Mouse (Mus musculus): ENCODE data around the gene Spaca3. TPM values are rescaled to one million over a fixed set of nuclear protein-coding genes. Genes with fewer than 3 reads are reported as not detected.

Spaca3 gene
- polyA plus RNA-seq, 1 experiment from 2014 or later: not detected

DNA sequence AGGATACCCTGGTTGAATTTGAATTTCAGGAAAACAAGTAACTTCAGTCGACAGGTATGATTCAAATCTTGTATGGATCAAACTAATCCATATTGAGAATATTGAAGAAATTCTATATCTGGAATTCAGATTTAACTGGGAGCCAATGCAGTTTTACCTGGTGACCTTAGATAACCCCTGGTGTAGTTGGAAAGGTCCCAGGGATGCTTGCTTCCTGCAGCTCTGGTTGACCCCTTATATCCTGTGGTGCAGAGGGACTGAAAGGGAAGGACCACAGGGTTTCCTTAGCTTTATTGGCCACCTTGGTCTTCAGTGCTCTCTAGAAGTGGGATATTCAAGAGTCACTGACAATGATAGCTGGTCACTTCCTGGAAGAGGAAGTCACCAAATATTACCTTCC, 9.9 kb downstream of the Spaca3 start:
- Histone ChIP-seq H3K9ac (no peak overlapping the region), H3K9me3 (replicated peaks) (no peaks in the 10 kb centered on the region), H3K4me1 (replicated peaks) (peaks cover 31% of the 10 kb centered on the region), H3K4me2 (no peak overlapping the region), H3K36me3 (no peaks in the 10 kb centered on the region), H3K27ac (no peak overlapping the region), H3K27me3 (peaks cover 8% of the 10 kb centered on the region; the same call in 1 of the 2 replicates), H3K4me3 (replicated peaks) (no peak overlapping the region)
- ATAC-seq (ENCODE audit: low read depth): no peak
- DNase-seq: no peak
- 54% methylated on average over 1 of the region's 1 CpGs for WGBS (ENCODE audit: insufficient replicate concordance)

DNA sequence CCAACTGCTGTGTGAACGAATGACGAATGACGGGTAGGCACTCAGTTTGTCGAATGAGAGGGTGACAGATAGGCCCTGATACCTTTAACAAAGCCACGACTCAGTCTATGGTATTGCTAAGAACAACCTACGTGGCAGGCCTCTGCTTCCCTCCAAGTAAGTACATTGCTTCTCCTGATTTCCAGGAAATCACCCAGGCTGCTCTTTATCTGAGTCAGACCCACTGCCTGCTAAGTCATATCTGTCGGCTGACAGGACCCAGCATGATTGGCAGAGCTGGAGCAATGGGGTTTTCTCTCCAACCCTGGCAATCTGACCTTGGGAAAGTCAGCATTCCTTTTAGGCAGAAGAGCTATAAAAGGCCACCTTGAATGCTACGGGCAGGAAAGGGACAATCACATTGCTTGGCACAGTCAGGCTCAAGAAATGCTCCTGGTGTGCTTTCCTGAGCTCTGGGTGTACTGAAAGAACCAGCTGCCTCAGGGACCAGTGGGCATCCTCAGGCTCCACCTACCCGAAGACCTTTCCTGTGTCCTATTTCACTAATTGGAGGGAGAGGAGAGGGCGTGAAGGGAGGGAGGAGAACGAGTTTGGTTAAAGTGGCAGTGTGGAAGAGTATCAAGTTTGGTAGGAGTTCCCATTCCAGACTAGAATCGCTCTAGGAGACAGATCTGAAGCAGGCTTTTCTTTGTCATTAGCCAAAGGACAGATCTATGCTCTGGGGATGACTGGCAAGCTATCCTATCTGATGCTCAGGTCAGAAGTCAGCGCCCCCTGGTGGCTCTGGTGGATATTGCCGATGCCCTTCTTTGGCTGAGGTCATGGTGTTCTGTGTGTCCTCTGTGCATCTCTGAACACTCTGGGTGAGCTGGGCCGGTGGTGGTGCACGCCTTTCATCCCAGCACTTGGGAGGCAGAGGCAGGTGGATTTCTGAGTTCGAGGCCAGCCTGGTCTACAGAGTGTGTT, 14.6 kb downstream of the Spaca3 start:
- DNase-seq (peak; percentile 76), ATAC-seq (ENCODE audit: low read depth) (peak; percentile 96)
- H3K36me3 ChIP-seq: no peaks in the 10 kb centered on the region
- no peaks in the 10 kb centered on the region for H3K9me3 ChIP-seq (replicated peaks)
- H3K9ac ChIP-seq: peak overlapping the region; percentile 62
- H3K4me1 ChIP-seq (replicated peaks): peaks cover 37% of the 10 kb centered on the region
- H3K27ac ChIP-seq: peak overlapping the region; percentile 94
- WGBS (ENCODE audit: insufficient replicate concordance): 25% methylated on average over 17 of the region's 17 CpGs
- H3K4me2 ChIP-seq: peak overlapping the region; percentile 61
- 0 out of 2 replicates have a peak, but pooled peaks cover 4% of the 10 kb centered on the region for H3K27me3 ChIP-seq
- peak overlapping the region; percentile 22 for H3K4me3 ChIP-seq (replicated peaks)

DNA sequence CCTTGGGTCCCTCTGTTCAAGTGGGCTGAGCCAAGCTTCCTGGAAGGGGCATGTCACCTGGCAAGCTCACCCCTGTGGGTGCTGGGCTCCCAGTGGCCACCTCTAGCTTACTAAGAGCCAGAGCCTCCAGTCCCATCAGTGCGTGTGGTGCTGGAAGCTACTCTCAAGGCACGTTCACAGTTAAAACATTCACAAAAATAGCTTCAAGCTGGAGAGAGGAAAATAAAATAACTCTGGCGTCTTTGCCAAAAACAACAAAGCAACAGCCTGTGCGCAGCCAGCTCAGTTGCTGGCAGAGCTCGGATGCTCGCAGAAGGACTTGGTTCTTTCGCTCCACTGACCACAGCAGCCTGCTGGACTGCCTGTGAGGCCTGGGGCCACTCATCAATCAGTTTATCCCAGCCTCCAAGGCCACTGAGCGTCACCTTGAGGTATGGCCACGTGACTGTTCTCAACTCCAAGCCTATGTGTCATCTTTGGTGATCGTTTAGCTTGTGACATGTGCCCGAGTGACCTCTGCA, 19.0 kb downstream of the Spaca3 start:
- no peak overlapping the region for H3K27ac ChIP-seq
- no peak overlapping the region for H3K4me3 ChIP-seq (replicated peaks)
- no peaks in the 10 kb centered on the region for H3K27me3 ChIP-seq
- H3K9ac ChIP-seq: no peak overlapping the region
- peaks cover 14% of the 10 kb centered on the region for H3K4me1 ChIP-seq (replicated peaks)
- no peak overlapping the region for H3K4me2 ChIP-seq
- no peak for ATAC-seq (ENCODE audit: low read depth)
- H3K36me3 ChIP-seq: no peaks in the 10 kb centered on the region
- H3K9me3 ChIP-seq (replicated peaks): no peaks in the 10 kb centered on the region
- DNase-seq: no peak
- WGBS (ENCODE audit: insufficient replicate concordance): 60% methylated on average over 11 of the region's 11 CpGs

DNA sequence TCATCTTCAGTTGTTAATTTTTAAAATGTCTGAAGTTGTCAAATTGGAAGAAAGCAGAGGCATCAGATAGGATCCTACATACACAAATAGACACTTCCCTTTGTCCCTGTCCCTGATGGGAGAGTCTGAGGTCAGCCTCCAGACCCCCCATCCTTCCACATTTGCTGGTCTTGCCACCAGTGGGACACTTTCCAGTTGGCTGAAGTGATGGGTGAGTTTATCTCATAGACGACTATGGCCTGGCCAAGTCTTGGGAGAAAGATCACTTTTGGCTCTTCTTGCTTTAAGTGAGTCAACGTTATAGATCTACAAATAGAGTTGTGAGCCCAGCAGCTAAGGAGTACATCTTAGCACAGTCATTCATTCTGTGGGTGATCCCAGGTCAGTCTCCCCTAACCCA, 19.9 kb downstream of the Spaca3 start:
- WGBS (ENCODE audit: insufficient replicate concordance): 55% methylated on average over 2 of the region's 2 CpGs
- Histone ChIP-seq H3K4me3 (replicated peaks) (no peak overlapping the region), H3K9me3 (replicated peaks) (no peaks in the 10 kb centered on the region), H3K27me3 (no peaks in the 10 kb centered on the region), H3K4me2 (no peak overlapping the region), H3K36me3 (no peaks in the 10 kb centered on the region), H3K9ac (no peak overlapping the region), H3K4me1 (replicated peaks) (peaks cover 6% of the 10 kb centered on the region), H3K27ac (no peak overlapping the region)
- DNase-seq: no peak
- no peak for ATAC-seq (ENCODE audit: low read depth)

DNA sequence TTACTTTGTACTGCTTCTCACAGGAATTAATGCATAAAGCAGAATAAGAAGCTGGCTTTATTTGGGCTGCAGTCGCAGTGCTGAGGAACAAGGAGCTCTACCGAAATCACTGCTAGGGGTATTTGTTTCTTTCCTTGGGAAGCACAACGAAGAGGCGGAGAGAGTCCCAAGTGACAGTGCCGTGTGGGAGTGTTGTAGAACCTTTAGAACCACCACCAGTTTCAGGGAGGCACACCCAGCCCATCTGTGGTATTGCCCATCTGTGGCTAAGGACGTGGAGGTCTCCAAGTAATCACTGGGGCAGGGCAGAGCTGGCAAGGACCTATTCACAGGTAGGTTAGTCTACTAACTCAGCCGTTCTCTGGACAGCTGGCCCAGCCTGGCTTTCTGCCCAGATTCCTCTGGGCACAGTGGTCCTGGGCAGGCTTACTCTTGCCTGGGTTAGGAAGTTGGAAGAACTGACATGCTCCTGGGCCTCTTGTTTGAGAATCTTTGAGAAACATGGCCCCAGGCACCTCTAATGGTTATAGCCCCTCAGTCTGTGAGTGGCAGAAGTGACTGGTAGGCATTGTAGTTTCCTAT, 24.2 kb downstream of the Spaca3 start:
- DNase-seq (no peak), ATAC-seq (ENCODE audit: low read depth) (no peak)
- 66% methylated on average over 7 of the region's 7 CpGs for WGBS (ENCODE audit: insufficient replicate concordance)
- no peak overlapping the region for H3K9ac ChIP-seq
- no peaks in the 10 kb centered on the region for H3K36me3 ChIP-seq
- H3K9me3 ChIP-seq (replicated peaks): no peaks in the 10 kb centered on the region
- H3K27me3 ChIP-seq: 0 out of 2 replicates have a peak, but pooled peaks cover 6% of the 10 kb centered on the region
- H3K27ac ChIP-seq: no peak overlapping the region
- no peak overlapping the region for H3K4me2 ChIP-seq
- no peak overlapping the region for H3K4me3 ChIP-seq (replicated peaks)
- no peaks in the 10 kb centered on the region for H3K4me1 ChIP-seq (replicated peaks)

DNA sequence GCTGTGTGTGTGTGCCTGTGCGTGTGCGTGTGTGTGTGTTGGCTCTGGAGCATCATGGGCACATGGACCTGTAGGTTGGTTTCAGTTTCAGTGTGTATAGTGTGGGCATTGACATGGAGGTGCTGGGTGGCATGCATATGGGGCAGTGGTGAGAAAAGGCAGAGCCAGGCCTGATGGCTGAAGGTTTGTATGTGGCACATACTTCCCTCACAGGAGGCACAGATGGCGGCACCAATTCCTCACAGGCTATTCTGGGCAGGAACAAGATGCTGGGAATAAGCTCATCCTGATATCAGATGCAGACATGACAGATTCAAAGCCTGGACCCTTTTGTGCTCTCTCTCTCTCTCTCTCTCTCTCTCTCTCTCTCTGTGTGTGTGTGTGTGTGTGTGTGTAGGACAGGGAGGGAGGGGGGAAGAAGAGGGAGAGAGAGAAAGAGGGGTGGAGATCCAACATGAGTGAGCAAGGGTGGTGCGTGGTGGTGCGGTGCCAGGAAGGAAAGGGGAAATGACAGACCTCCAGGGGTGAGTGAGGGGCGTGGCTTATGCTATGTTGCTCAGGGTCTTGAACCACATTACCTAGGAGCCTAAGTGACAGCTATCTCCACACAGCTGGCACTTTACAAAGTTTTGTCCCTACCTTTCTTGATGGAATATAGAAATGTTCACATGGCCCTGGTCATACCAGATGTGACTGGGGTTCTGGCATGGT, 26.5 kb downstream of the Spaca3 start:
- no peak overlapping the region for H3K9ac ChIP-seq
- no peaks in the 10 kb centered on the region for H3K36me3 ChIP-seq
- H3K27ac ChIP-seq: no peak overlapping the region
- WGBS (ENCODE audit: insufficient replicate concordance): 40% methylated on average over 6 of the region's 6 CpGs
- peaks cover 14% of the 10 kb centered on the region; the same call in 1 of the 2 replicates for H3K27me3 ChIP-seq
- H3K9me3 ChIP-seq (replicated peaks): no peaks in the 10 kb centered on the region
- ATAC-seq (ENCODE audit: low read depth) (no peak), DNase-seq (no peak)
- no peak overlapping the region for H3K4me3 ChIP-seq (replicated peaks)
- H3K4me1 ChIP-seq (replicated peaks): no peaks in the 10 kb centered on the region
- no peak overlapping the region for H3K4me2 ChIP-seq

DNA sequence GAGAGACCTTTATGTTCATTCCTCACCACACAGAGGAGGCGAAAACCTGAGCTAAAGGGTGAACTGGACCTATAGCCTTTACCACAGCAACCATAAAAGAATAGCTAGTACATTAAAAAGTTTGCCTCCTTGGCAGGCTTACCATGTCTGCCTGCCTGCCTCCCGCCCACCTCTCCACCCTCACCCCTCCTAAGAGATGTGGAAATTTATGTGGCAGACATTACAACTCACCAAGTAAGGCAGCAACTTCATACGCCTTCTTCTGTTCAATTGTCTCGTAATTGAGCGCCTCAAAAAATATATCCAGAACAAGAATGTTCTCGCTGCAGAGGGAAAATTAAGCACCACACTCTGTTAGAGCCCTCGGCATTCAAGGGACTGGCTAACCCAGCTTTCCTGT, 28.2 kb downstream of the Spaca3 start:
- H3K9me3 ChIP-seq (replicated peaks): no peaks in the 10 kb centered on the region
- WGBS (ENCODE audit: insufficient replicate concordance): 66% methylated on average over 7 of the region's 7 CpGs
- no peak overlapping the region for H3K4me2 ChIP-seq
- H3K27ac ChIP-seq: no peak overlapping the region
- ATAC-seq (ENCODE audit: low read depth) (no peak), DNase-seq (no peak)
- H3K4me1 ChIP-seq (replicated peaks): no peaks in the 10 kb centered on the region
- H3K27me3 ChIP-seq: peaks cover 14% of the 10 kb centered on the region; the same call in 1 of the 2 replicates
- no peak overlapping the region for H3K9ac ChIP-seq
- H3K36me3 ChIP-seq: no peaks in the 10 kb centered on the region
- H3K4me3 ChIP-seq (replicated peaks): no peak overlapping the region

DNA sequence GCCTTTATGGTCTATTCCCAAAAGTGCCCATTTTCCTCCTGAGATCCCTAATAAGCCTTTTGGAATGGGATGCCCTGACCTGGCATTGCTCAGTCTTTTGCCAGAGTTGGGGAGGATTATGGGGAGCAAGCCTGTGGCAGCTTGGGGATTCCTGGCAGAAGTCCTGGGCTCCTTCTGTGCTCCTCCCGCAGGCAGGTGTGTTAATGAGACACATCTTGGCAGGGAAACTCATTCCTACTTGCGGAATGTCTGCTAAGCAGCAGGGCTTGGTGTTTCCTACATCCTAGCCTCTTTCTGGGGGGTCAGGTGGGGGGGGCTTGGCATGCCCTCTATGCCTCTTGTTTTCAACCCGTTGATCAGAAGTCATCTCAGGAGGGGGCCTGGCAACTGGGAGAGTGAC, 28.9 kb downstream of the Spaca3 start:
- H3K27me3 ChIP-seq: peaks cover 14% of the 10 kb centered on the region
- H3K4me3 ChIP-seq (replicated peaks): no peak overlapping the region
- H3K4me1 ChIP-seq (replicated peaks): no peaks in the 10 kb centered on the region
- ATAC-seq (ENCODE audit: low read depth) (no peak), DNase-seq (no peak)
- H3K36me3 ChIP-seq: no peaks in the 10 kb centered on the region
- H3K27ac ChIP-seq: no peak overlapping the region
- WGBS (ENCODE audit: insufficient replicate concordance): 47% methylated on average over 3 of the region's 3 CpGs
- H3K9me3 ChIP-seq (replicated peaks): no peaks in the 10 kb centered on the region
- H3K9ac ChIP-seq: no peak overlapping the region
- H3K4me2 ChIP-seq: no peak overlapping the region

DNA sequence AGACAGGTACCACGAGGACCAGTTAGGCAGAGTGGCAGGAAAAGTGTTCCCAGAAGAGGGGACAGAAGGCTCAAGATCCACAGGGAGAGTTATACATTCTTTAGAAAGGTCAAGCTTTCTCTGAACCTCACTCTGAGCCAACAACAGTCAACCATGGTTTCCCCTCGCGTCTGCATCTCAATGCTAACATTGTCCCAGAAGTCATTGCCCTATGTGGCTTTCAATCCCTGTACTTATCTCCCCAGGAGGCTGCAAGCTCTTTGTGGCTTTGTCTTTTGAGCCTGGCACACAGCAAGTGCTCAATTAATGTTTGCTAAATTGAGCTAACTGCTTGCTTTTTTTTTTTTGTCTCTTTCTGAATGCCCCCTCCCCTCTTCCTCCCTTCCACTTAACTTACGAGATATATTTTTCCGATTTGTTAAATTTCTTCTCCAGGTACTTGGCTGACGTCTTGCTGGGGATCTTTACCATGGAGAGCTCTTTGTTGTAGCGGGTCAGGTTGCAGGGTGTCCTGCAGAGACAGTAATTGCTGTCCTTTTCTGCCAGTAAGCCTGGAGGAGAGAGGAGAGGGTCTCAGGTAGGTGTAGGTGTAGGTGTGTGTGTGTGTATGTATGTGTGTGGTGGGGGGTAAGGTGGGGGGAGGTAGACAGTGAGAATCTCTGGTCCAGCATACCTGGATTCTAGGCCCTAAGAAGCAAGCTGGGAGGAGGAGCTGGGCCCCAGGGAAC, 31.3 kb downstream of the Spaca3 start:
- ATAC-seq (ENCODE audit: low read depth): no peak
- no peaks in the 10 kb centered on the region for H3K36me3 ChIP-seq
- H3K4me3 ChIP-seq (replicated peaks): no peak overlapping the region
- H3K9me3 ChIP-seq (replicated peaks): no peaks in the 10 kb centered on the region
- WGBS (ENCODE audit: insufficient replicate concordance): 10% methylated on average over 7 of the region's 7 CpGs
- no peak overlapping the region for H3K27ac ChIP-seq
- peaks cover 14% of the 10 kb centered on the region for H3K27me3 ChIP-seq
- H3K9ac ChIP-seq: no peak overlapping the region
- no peak overlapping the region for H3K4me2 ChIP-seq
- H3K4me1 ChIP-seq (replicated peaks): no peaks in the 10 kb centered on the region
- DNase-seq: no peak

DNA sequence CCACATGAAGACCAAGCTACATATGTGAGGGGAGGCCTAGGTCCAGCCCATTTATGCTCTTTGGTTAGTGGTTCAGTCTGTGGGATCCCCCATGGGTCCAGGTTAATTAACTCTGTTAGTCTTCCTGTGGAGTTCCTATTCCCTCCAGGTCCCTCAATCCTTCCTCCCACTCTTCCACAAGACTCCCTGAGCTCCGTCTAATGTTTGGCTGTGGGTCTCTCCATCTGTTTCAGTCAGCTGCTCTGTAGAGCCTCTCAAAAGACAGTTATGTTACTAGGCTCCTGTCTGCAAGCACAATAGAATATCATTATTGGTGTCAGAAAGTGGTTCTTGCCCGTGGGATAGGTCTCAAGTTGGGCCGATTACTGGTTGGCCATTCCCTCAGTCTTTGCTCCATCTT, 37.7 kb downstream of the Spaca3 start:
- Histone ChIP-seq H3K4me2 (no peak overlapping the region), H3K36me3 (no peaks in the 10 kb centered on the region), H3K4me1 (replicated peaks) (no peaks in the 10 kb centered on the region), H3K4me3 (replicated peaks) (no peak overlapping the region), H3K27me3 (no peaks in the 10 kb centered on the region; the same call in 1 of the 2 replicates), H3K9ac (no peak overlapping the region), H3K27ac (no peak overlapping the region), H3K9me3 (replicated peaks) (no peaks in the 10 kb centered on the region)
- no peak for ATAC-seq (ENCODE audit: low read depth)
- no peak for DNase-seq
- WGBS (ENCODE audit: insufficient replicate concordance): 71% methylated on average over 3 of the region's 3 CpGs

All from liver, embryonic 13.5 days (tissue).